Mouse (Mus musculus) embryonic facial prominence, embryonic 15.5 days (tissue): ENCODE measurements around the gene Fat4. TPM values are rescaled to one million over a fixed set of nuclear protein-coding genes. Genes with fewer than 3 reads are reported as not detected.
A peak's percentile ranks its signal among the peaks of the same experiment; 100 is the strongest.

Experiments
- ATAC-seq: fragments of 200-750 bp; cut with Nextera tagmentation; 2 replicates; pipeline ENCODE4 v1.8.0; 2017; ENCODE audit warnings: low read depth, moderate TSS enrichment; ENCODE audit not compliant: insufficient number of reproducible peaks, low FRiP score, low TSS enrichment
- H3K27ac ChIP-seq: fragments of 300-500 bp; sonication (generic); replicated peaks from 2 replicates; pipeline ENCODE4 v1.5.1; 2015; ENCODE audit warnings: mild to moderate bottlenecking, inconsistent platforms
- H3K27me3 ChIP-seq: fragments of 300-500 bp; sonication (generic); 2 replicates; pipeline ENCODE4 v1.6.1; 2015; ENCODE audit warnings: inconsistent platforms
- H3K36me3 ChIP-seq: fragments of 300-500 bp; sonication (generic); 2 replicates; pipeline ENCODE4 v1.6.1; 2015; ENCODE audit warnings: mild to moderate bottlenecking, inconsistent platforms
- H3K4me1 ChIP-seq: fragments of 300-500 bp; sonication (generic); 2 replicates; pipeline ENCODE4 v1.6.1; 2015; ENCODE audit warnings: inconsistent platforms
- H3K4me2 ChIP-seq: fragments of 300-500 bp; sonication (generic); replicated peaks from 2 replicates; pipeline ENCODE4 v1.6.1; 2015; ENCODE audit warnings: mild to moderate bottlenecking, inconsistent platforms
- H3K4me3 ChIP-seq: fragments of 300-500 bp; sonication (generic); replicated peaks from 2 replicates; pipeline ENCODE4 v1.5.1; 2015; ENCODE audit warnings: mild to moderate bottlenecking, inconsistent platforms
- H3K9ac ChIP-seq: fragments of 300-500 bp; sonication (generic); 2 replicates; pipeline ENCODE4 v1.6.1; 2015; ENCODE audit warnings: inconsistent platforms
- H3K9me3 ChIP-seq: fragments of 300-500 bp; sonication (generic); replicated peaks from 2 replicates; pipeline ENCODE4 v1.6.1; 2016; ENCODE audit warnings: inconsistent platforms
- WGBS: fragments of 180-500 bp; shearing (Covaris S2); methylation state at CpG from one replicate; pipeline ENCODE4 v1.1.7; 2015; 5-methylcytosine and 5-hydroxymethylcytosine counted together
- polyA plus RNA-seq: library from polyadenylated mRNA; unstranded; fragments of >200 nt; fragmentation: Nextera tagmentation; extraction: Ambion mirVana; gene quantifications from 2 replicates; pipeline ENCODE4 v1.2.1, GENCODE M21; 2015

Gene Fat4
- polyA plus RNA-seq, 1 experiment from 2014 or later, result 9.5 TPM

- H3K4me3 ChIP-seq, result no peak overlapping the region
- no peak overlapping the region for H3K27ac ChIP-seq
- H3K9ac ChIP-seq, result no peak overlapping the region
- H3K27me3 ChIP-seq, result 0 out of 2 replicates have a peak, but pooled peaks cover 5% of the 10 kb centered on the region
- H3K4me2 ChIP-seq, result no peak overlapping the region
- no peaks in the 10 kb centered on the region for H3K9me3 ChIP-seq
- no peaks in the 10 kb centered on the region for H3K36me3 ChIP-seq
- H3K4me1 ChIP-seq, result peaks cover 20% of the 10 kb centered on the region
- no peak for ATAC-seq
- WGBS, result 58% methylated on average over 6 of the region's 6 CpGs
Observed at GRCm38 (mm10) chr3:38882778-38883177, 4.0 kb upstream of the Fat4 start.

DNA sequence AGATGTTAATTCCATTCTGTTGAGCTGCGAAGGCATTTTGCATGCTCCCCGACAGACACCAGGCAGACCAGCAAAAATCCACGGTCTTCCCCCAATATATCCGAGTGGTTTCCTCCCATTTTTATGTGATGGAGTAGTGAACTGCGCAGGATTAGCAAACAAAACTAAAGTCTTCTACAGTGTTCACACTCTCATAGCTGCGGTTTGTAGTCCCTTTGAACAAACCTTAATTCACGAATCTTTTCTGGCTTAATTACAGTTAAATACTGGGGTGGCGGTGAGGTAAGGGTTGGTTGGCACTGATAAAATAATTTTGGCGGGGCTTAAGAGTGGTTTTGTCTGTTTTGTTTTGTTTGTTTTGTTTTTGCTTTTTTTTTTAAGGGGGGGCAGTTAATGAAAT is 3.1 kb upstream of the Fat4 start:
- Histone ChIP-seq H3K4me2 (peak overlapping the region; percentile 92), H3K9ac (no peak overlapping the region)
- no peak for ATAC-seq

DNA sequence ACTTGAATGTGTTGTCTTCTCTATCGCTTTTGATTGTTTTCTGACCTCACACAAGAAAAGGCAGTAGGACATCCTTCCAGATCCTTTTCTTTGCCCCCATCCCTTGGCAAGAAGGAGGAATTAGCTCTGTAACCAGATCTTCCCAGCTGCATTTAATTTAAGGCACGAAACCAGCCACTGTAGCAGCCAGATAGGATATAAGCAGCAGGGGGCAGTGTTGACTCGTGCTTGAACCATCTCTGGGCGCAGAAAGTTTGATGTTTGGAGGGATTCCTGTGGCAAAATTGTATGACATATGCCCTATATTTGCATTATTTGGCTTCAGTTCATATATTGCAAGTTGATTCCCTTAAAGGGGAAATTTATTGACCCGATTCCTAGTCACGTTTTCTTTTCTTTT is 2.5 kb upstream of the Fat4 start:
- Histone ChIP-seq H3K9me3 (no peaks in the 10 kb centered on the region), H3K4me1 (peaks cover 35% of the 10 kb centered on the region), H3K4me3 (peak overlapping the region; percentile 83), H3K9ac (no peak overlapping the region; the same call in 1 of the 2 replicates), H3K4me2 (peak overlapping the region; percentile 92), H3K27me3 (0 out of 2 replicates have a peak, but pooled peaks cover 5% of the 10 kb centered on the region), H3K27ac (peak overlapping the region; percentile 98), H3K36me3 (peaks cover 2% of the 10 kb centered on the region; the same call in 1 of the 2 replicates)
- under 1% methylated on average over 6 of the region's 6 CpGs for WGBS
- no peak for ATAC-seq

More for the DNA sequence above, 3.1 kb upstream of the Fat4 start:
- no peaks in the 10 kb centered on the region for H3K36me3 ChIP-seq
- H3K9me3 ChIP-seq, result no peaks in the 10 kb centered on the region
- 0 out of 2 replicates have a peak, but pooled peaks cover 5% of the 10 kb centered on the region for H3K27me3 ChIP-seq
- WGBS, result 29% methylated on average over 9 of the region's 9 CpGs
- H3K4me3 ChIP-seq, result peak overlapping the region; percentile 83
- H3K27ac ChIP-seq, result peak overlapping the region; percentile 98; the same call in 1 of the 2 replicates
- peaks cover 29% of the 10 kb centered on the region for H3K4me1 ChIP-seq

DNA sequence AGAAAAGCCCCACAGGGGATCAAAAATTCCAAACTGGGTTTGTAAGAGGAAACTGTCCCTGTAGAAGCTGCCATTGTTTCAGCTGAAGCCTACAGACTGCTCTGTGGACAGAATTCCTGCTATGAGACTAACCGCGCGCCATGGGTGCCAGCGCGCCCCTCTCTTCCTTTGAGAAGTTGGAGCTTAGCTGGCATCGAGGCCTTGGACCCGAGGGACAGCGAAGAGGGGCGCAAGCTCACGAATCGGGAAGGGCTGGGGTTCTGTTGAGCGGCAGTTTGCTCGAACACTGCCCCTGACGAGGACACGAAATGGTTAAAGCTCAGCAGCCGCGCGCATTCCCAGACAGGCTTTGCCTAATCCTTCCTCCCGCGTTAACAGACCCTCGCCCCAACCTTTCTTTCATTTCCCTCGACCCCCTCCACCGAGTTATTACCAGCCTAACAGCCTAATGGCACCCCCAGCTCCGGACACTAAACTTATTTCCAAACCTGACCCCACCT is 1.8 kb upstream of the Fat4 start:
- Histone ChIP-seq H3K4me1 (peaks cover 41% of the 10 kb centered on the region), H3K36me3 (peaks cover 9% of the 10 kb centered on the region; the same call in 1 of the 2 replicates), H3K27ac (peak overlapping the region; percentile 98), H3K27me3 (0 out of 2 replicates have a peak, but pooled peaks cover 5% of the 10 kb centered on the region), H3K4me3 (peak overlapping the region; percentile 83), H3K4me2 (peak overlapping the region; percentile 92), H3K9me3 (no peaks in the 10 kb centered on the region), H3K9ac (peak overlapping the region; percentile 78)
- under 1% methylated on average over 24 of the region's 24 CpGs for WGBS
- peak; percentile 32 for ATAC-seq

DNA sequence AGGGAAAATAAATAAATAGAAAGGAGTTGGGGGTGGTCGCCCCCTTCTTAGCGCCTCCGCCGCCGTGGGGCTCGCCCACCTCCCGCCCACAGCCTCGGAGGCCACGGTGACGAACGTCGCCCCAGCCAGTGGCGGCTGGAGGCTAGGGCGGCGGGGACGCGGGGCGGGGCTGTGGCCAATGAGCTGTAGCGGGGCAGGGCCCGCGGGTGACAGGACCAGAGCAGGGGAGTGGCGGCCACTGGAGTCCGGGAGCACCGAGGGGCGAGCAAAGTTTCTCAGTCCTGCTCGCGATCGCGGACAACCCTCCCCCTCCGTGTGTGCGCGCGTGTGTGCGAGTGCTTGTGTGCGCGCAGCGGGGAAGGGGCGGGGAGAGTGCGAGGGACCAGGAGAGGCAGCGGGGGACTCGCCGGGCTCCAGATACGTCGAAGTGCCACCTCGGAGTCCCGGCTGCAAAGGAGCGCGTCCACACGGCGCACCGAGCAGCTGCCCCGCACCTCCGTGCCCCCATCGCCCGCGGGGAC is 1.2 kb upstream of the Fat4 start:
- Histone ChIP-seq H3K4me2 (peak overlapping the region; percentile 92), H3K27me3 (0 out of 2 replicates have a peak, but pooled peaks cover 5% of the 10 kb centered on the region), H3K27ac (peak overlapping the region; percentile 98), H3K36me3 (peaks cover 15% of the 10 kb centered on the region), H3K9ac (peak overlapping the region; percentile 78), H3K4me3 (peak overlapping the region; percentile 83), H3K9me3 (no peaks in the 10 kb centered on the region), H3K4me1 (peaks cover 41% of the 10 kb centered on the region)
- peak; percentile 89 for ATAC-seq
- under 1% methylated on average over 53 of the region's 56 CpGs for WGBS

- under 1% methylated on average over 56 of the region's 60 CpGs for WGBS
Observed at GRCm38 (mm10) chr3:38886061-38886821, 499 bp upstream of the Fat4 start.

GRCm38 (mm10) chr3:38887381-38887991 is 746 bp downstream of the Fat4 start:
- under 1% methylated on average over 47 of the region's 47 CpGs for WGBS
- peak overlapping the region; percentile 98 for H3K27ac ChIP-seq
- H3K9me3 ChIP-seq, result no peaks in the 10 kb centered on the region
- H3K4me1 ChIP-seq, result peaks cover 47% of the 10 kb centered on the region
- ATAC-seq, result no peak
- peaks cover 26% of the 10 kb centered on the region for H3K36me3 ChIP-seq
- H3K27me3 ChIP-seq, result 0 out of 2 replicates have a peak, but pooled peaks cover 5% of the 10 kb centered on the region
- peak overlapping the region; percentile 78 for H3K9ac ChIP-seq
- peak overlapping the region; percentile 83 for H3K4me3 ChIP-seq
- H3K4me2 ChIP-seq, result peak overlapping the region; percentile 92

More at GRCm38 (mm10) chr3:38886061-38886821, 499 bp upstream of the Fat4 start:
- peak; percentile 34 for ATAC-seq
- Histone ChIP-seq H3K9ac (peak overlapping the region; percentile 78), H3K9me3 (no peaks in the 10 kb centered on the region), H3K36me3 (peaks cover 22% of the 10 kb centered on the region), H3K27me3 (0 out of 2 replicates have a peak, but pooled peaks cover 5% of the 10 kb centered on the region), H3K4me1 (peaks cover 43% of the 10 kb centered on the region), H3K27ac (peak overlapping the region; percentile 98), H3K4me3 (peak overlapping the region; percentile 83), H3K4me2 (peak overlapping the region; percentile 92)

DNA sequence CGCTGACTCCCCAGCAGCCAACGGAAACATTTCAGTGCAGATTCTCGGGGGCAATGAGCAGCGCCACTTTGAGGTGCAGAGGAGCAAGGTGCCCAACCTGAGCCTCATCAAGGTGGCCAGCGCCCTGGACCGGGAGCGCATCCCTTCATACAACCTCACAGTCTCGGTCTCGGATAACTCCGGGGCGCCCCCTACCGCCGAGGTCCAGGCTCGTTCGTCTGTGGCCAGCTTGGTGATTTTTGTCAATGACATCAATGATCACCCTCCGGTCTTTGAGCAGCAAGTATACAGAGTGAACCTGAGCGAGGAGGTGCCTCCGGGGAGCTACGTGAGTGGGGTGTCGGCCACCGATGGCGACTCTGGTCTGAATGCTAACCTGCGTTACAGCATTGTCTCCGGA is 1.4 kb downstream of the Fat4 start:
- no peaks in the 10 kb centered on the region for H3K9me3 ChIP-seq
- no peak for ATAC-seq
- peak overlapping the region; percentile 83 for H3K4me3 ChIP-seq
- H3K4me2 ChIP-seq, result peak overlapping the region; percentile 92
- peaks cover 47% of the 10 kb centered on the region for H3K4me1 ChIP-seq
- H3K27me3 ChIP-seq, result 0 out of 2 replicates have a peak, but pooled peaks cover 5% of the 10 kb centered on the region
- H3K27ac ChIP-seq, result peak overlapping the region; percentile 98; the same call in 1 of the 2 replicates
- 13% methylated on average over 24 of the region's 24 CpGs for WGBS
- peaks cover 26% of the 10 kb centered on the region for H3K36me3 ChIP-seq
- H3K9ac ChIP-seq, result peak overlapping the region; percentile 78

DNA sequence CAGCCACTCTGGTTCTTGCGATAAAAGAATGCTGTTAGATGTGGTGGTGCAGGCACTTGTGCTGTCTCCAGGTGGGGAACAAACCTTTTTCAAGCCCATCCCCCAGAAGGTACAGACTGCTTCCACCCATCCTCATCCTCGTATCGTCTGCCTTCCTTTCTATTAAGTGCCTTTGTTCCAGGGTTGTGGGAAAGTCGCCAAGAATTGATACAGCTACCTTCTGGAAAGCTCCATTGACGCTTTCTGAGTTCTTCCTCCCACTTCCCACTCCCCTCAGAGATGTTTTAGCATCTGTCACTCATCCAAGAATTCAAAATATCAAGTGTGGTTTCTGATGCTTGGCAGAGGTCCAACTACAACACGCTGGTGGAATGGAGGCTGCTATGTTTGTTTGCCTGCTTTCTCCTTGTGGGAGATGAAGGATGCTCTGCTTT is 6.1 kb downstream of the Fat4 start:
- peak overlapping the region; percentile 6; the same call in 1 of the 2 replicates for H3K9ac ChIP-seq
- 0 out of 2 replicates have a peak overlapping the region, but pooled peaks have one; percentile 11 for H3K27ac ChIP-seq
- no peaks in the 10 kb centered on the region for H3K27me3 ChIP-seq

GRCm38 (mm10) chr3:38900839-38901238 is 14.1 kb downstream of the Fat4 start:
- Histone ChIP-seq H3K9me3 (no peaks in the 10 kb centered on the region), H3K4me3 (no peak overlapping the region), H3K27me3 (no peaks in the 10 kb centered on the region), H3K4me2 (no peak overlapping the region), H3K36me3 (no peaks in the 10 kb centered on the region; the same call in 1 of the 2 replicates), H3K9ac (no peak overlapping the region), H3K4me1 (peaks cover 9% of the 10 kb centered on the region; the same call in 1 of the 2 replicates), H3K27ac (no peak overlapping the region)
- WGBS, result 41% methylated on average over 1 of the region's 1 CpGs
- ATAC-seq, result no peak

More for the DNA sequence above, 6.1 kb downstream of the Fat4 start:
- Histone ChIP-seq H3K9me3 (no peaks in the 10 kb centered on the region), H3K4me1 (peaks cover 30% of the 10 kb centered on the region), H3K4me2 (peak overlapping the region; percentile 46), H3K4me3 (peak overlapping the region; percentile 39), H3K36me3 (peaks cover 31% of the 10 kb centered on the region)
- ATAC-seq, result no peak
- 13% methylated on average over 6 of the region's 6 CpGs for WGBS
